23 mouse cellular contexts compared by ENCODE assay signal in genomic region chr12:99545270-99545770, GRCm38 (mm10). TPM values are rescaled to one million over a fixed set of nuclear protein-coding genes. Genes with fewer than 3 reads are reported as not detected.
DNase-seq lines count a peak whose midpoint lies in the region; ATAC-seq lines count a peak whose summit lies in the region.
"Had no signal": no experiment of that assay in that cellular context is flagged by ENCODE, and none has a peak within 500 bp of the region (broad histone marks: within the 10 kb centered on the region; RNA-seq: fewer than 3 reads in every experiment).

No protein-coding gene starts in this region.

- no peaks in the 10 kb centered on the region for H3K36me3 ChIP-seq in forebrain, embryonic 11.5 days (ENCODE audit: control insufficient read depth, insufficient read depth, low read length)
- peaks cover 7% of the 10 kb centered on the region for H3K36me3 ChIP-seq in forebrain, embryonic 10.5 days (replicated peaks)
- H3K36me3 ChIP-seq in megakaryocyte, embryonic 14.5 days (replicated peaks; ENCODE audit: low read length), result peaks cover 14% of the 10 kb centered on the region
- H3K36me3 ChIP-seq: hindbrain, embryonic 15.5 days; kidney, embryonic 15.5 days; liver, embryonic 12.5 days had no signal

- H3K4me3 ChIP-seq in forebrain, embryonic 11.5 days (ENCODE audit: low read depth, low read length), result no peak overlapping the region
- no peak overlapping the region for H3K4me3 ChIP-seq in forebrain, embryonic 10.5 days
- H3K4me3 ChIP-seq in megakaryocyte, embryonic 14.5 days (replicated peaks), result peak overlapping the region; percentile 25
- H3K4me3 ChIP-seq: erythroblast, embryonic 14.5 days; forebrain, embryonic 13.5 days; hindbrain, embryonic 10.5 days; hindbrain, embryonic 15.5 days; kidney, embryonic 15.5 days; liver, embryonic 12.5 days had no signal

- DNase-seq in forebrain, embryonic 11.5 days (ENCODE audit: low spot score), result no peak
- DNase-seq in forebrain, embryonic 10.5 days (ENCODE audit: extremely low spot score, low spot score), result no peak
- DNase-seq in heart, adult 8-10 months (ENCODE audit: low spot score), result peak; percentile 69
- no peak for DNase-seq in heart, postnatal 14 days
- no peak for DNase-seq in urinary bladder, postnatal 36 days (ENCODE audit: low spot score in 2 of 2)
- DNase-seq: adrenal gland, postnatal 10 days; cerebellum, adult 11-12 months; cerebellum, adult 9-11 months; kidney, adult 11 months; kidney, postnatal 36 days; left cerebral cortex, postnatal 4 days; liver, postnatal 0 days; lung, postnatal 36 days; midbrain, embryonic 14.5 days had no signal

- intact Hi-C loops in heart, postnatal 14 days (cut with DNase I), result loop anchor here (5.0 kb wide), 2 partner anchors 292 to 448 kb away; no protein-coding TSS in a partner anchor

- no peak for ATAC-seq in forebrain, embryonic 11.5 days (replicated peaks; ENCODE audit: low FRiP score)
- ATAC-seq in megakaryocyte, adult 5-6 weeks (ENCODE audit: poor library complexity, severe bottlenecking), result no peak
- ATAC-seq: forebrain, embryonic 13.5 days; liver, embryonic 12.5 days; liver, postnatal 0 days; Patski had no signal

- 79% methylated on average over 6 of the region's 6 CpGs for WGBS in forebrain, embryonic 11.5 days
- 85% methylated on average over 6 of the region's 6 CpGs for WGBS in forebrain, embryonic 10.5 days

- H3K9me3 ChIP-seq in forebrain, embryonic 11.5 days (ENCODE audit: control insufficient read depth, low read length), result no peaks in the 10 kb centered on the region
- no peaks in the 10 kb centered on the region for H3K9me3 ChIP-seq in forebrain, embryonic 10.5 days
- H3K9me3 ChIP-seq in megakaryocyte, embryonic 14.5 days, result no peaks in the 10 kb centered on the region
- H3K9me3 ChIP-seq: forebrain, embryonic 13.5 days; hindbrain, embryonic 10.5 days; hindbrain, embryonic 15.5 days; kidney, embryonic 15.5 days; liver, embryonic 12.5 days had no signal

- H3K4me2 ChIP-seq in forebrain, embryonic 11.5 days (ENCODE audit: low read depth, low read length, severe bottlenecking), result no peak overlapping the region
- H3K4me2 ChIP-seq: forebrain, embryonic 13.5 days; hindbrain, embryonic 15.5 days; kidney, embryonic 15.5 days had no signal

- no peaks in the 10 kb centered on the region for H3K4me1 ChIP-seq in forebrain, embryonic 11.5 days (replicated peaks; ENCODE audit: control insufficient read depth, insufficient read depth, low read length)
- peaks cover 4% of the 10 kb centered on the region; the same call in 1 of the 2 replicates for H3K4me1 ChIP-seq in forebrain, embryonic 10.5 days
- peaks cover 58% of the 10 kb centered on the region for H3K4me1 ChIP-seq in megakaryocyte, embryonic 14.5 days
- H3K4me1 ChIP-seq: hindbrain, embryonic 15.5 days had no signal

- H3K27me3 ChIP-seq in forebrain, embryonic 11.5 days (ENCODE audit: control insufficient read depth, insufficient read depth, low read length), result no peaks in the 10 kb centered on the region
- no peaks in the 10 kb centered on the region for H3K27me3 ChIP-seq in forebrain, embryonic 10.5 days (ENCODE audit: poor library complexity, severe bottlenecking)
- H3K27me3 ChIP-seq in megakaryocyte, embryonic 14.5 days (replicated peaks), result no peaks in the 10 kb centered on the region
- H3K27me3 ChIP-seq: forebrain, embryonic 13.5 days; hindbrain, embryonic 15.5 days; kidney, embryonic 15.5 days; liver, embryonic 12.5 days; Patski had no signal

- H3K9ac ChIP-seq in forebrain, embryonic 11.5 days (ENCODE audit: low read length), result no peak overlapping the region
- H3K9ac ChIP-seq: forebrain, embryonic 13.5 days; hindbrain, embryonic 15.5 days; kidney, embryonic 15.5 days; liver, embryonic 12.5 days; liver, postnatal 0 days had no signal

- H3K27ac ChIP-seq in forebrain, embryonic 11.5 days (ENCODE audit: low read depth, low read length), result peak overlapping the region; percentile 37; the same call in 1 of the 2 replicates
- no peak overlapping the region for H3K27ac ChIP-seq in forebrain, embryonic 10.5 days
- H3K27ac ChIP-seq: forebrain, embryonic 13.5 days; hindbrain, embryonic 10.5 days; hindbrain, embryonic 15.5 days; kidney, embryonic 15.5 days; liver, embryonic 12.5 days had no signal

RNA-seq across cellular contexts. Expression of gene Foxn3, which starts 18.1 kb away (rescaled TPM):
- 87.3 and 91.9 TPM in 2 replicates for polyA plus RNA-seq in forebrain, embryonic 11.5 days (2014; fragmentation: Nextera tagmentation; extraction: Ambion mirVana)
- polyA plus RNA-seq in forebrain, embryonic 10.5 days (2016; fragmentation: Nextera tagmentation; extraction: Ambion mirVana), result 46.4 and 47.3 TPM in 2 replicates
- 100 to 1,000 TPM in 3 of 4 experiments, 10 to 100 TPM in 1; 98.7 to 128 (median 104) TPM for total RNA-seq in heart, adult 8-10 months (2022)
- 100 to 1,000 TPM; 126 to 142 TPM for total RNA-seq in heart, postnatal 14 days (2021)
- 7.7 and 20.5 TPM in 2 replicates for polyA plus RNA-seq in megakaryocyte, embryonic 14.5 days (2012; ENCODE audit: insufficient read depth, low replicate concordance)
- 43.6 and 45.6 TPM in 2 replicates for total RNA-seq in megakaryocyte, adult 5-6 weeks (2015)
- 17.4 and 19.6 TPM in 2 replicates for total RNA-seq in megakaryocyte, adult 5-6 weeks (2017)
